ENCODE assay signal across 14 mouse cellular contexts in the genomic region with DNA sequence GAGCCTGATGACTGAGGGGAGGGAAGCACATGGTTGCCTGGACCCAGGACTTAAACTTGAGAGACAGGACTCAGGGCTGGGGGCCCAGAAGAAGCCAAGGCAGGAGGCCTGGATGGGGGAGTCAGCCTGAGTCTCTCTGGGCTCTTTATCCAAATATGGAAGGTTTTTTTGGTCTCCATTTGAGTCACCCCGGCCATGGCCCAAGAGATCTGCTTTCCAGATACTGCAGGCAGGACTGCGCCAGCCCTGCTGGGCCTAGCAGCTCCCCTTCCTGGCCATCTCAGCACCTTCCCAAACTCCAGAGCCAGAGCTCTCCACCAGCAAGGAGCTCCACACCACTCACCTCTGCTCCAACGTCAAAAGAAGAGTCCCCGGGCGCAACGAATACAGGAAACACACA. TPM values are rescaled to one million over a fixed set of nuclear protein-coding genes. Genes with fewer than 3 reads are reported as not detected.
DNase-seq lines count a peak whose midpoint lies in the region; ATAC-seq and TF ChIP-seq lines count a peak whose summit lies in the region.
"Had no signal": no experiment of that assay in that cellular context is flagged by ENCODE, and none has a peak within 500 bp of the region (broad histone marks: within the 10 kb centered on the region; RNA-seq: fewer than 3 reads in every experiment).

No protein-coding gene starts in this region.

- H3K9me3 ChIP-seq in heart, embryonic 12.5 days (replicated peaks): no peaks in the 10 kb centered on the region
- no peaks in the 10 kb centered on the region for H3K9me3 ChIP-seq in kidney, embryonic 16.5 days (ENCODE audit: low read length)

- ATAC-seq in heart, embryonic 12.5 days (ENCODE audit: insufficient number of reproducible peaks, low FRiP score): no peak
- ATAC-seq in kidney, embryonic 16.5 days (ENCODE audit: low FRiP score, low TSS enrichment): no peak
- ATAC-seq: hindbrain, postnatal 0 days; Patski had no signal

- no peak overlapping the region for H3K4me3 ChIP-seq in heart, embryonic 12.5 days
- no peak overlapping the region for H3K4me3 ChIP-seq in kidney, embryonic 16.5 days (ENCODE audit: low read length)
- no peak overlapping the region for H3K4me3 ChIP-seq in myocyte

- H3ac ChIP-seq in myocyte (ENCODE audit: control insufficient read depth, insufficient read length): no peak overlapping the region

- peak overlapping the region; percentile 31 for H3K27ac ChIP-seq in heart, embryonic 12.5 days (ENCODE audit: poor library complexity, severe bottlenecking)
- H3K27ac ChIP-seq in kidney, embryonic 16.5 days (ENCODE audit: low read length): peak overlapping the region; percentile 5; the same call in 1 of the 2 replicates
- H3K27ac ChIP-seq: hindbrain, postnatal 0 days had no signal

- H3K79me2 ChIP-seq in myocyte (ENCODE audit: control insufficient read depth, insufficient read depth): peaks cover 84% of the 10 kb centered on the region

- no peak for TF ChIP-seq POLR2A in myocyte (IDR thresholded peaks at IDR 0.05; ENCODE audit: insufficient read length, low read depth)

- H3K36me3 ChIP-seq in heart, embryonic 12.5 days: peaks cover 16% of the 10 kb centered on the region
- peaks cover 17% of the 10 kb centered on the region for H3K36me3 ChIP-seq in kidney, embryonic 16.5 days (ENCODE audit: insufficient read depth, low read length)
- no peaks in the 10 kb centered on the region for H3K36me3 ChIP-seq in myocyte (ENCODE audit: control insufficient read depth, insufficient read depth)

- H3K27me3 ChIP-seq in heart, embryonic 12.5 days (replicated peaks): no peaks in the 10 kb centered on the region
- no peaks in the 10 kb centered on the region for H3K27me3 ChIP-seq in kidney, embryonic 16.5 days (ENCODE audit: insufficient read depth, low read length)
- H3K27me3 ChIP-seq in myocyte (ENCODE audit: control insufficient read depth, insufficient read depth, insufficient read length): no peaks in the 10 kb centered on the region
- H3K27me3 ChIP-seq: Patski had no signal

- DNase-seq in heart, adult 8-10 months (ENCODE audit: low spot score): no peak
- no peak for DNase-seq in kidney, postnatal 36 days
- DNase-seq in NIH3T3 (ENCODE audit: low read depth): peak; percentile 87
- DNase-seq in layer of hippocampus, postnatal 14 days (ENCODE audit: low spot score in 2 of 2): no peak
- DNase-seq: cerebellum, adult 9-10 months; embryo, embryonic 11 days; lung, adult 18-20 months; right cerebral cortex, postnatal 14 days; thymus, postnatal 25 days had no signal

- H3K4me2 ChIP-seq in heart, embryonic 12.5 days: no peak overlapping the region
- no peak overlapping the region for H3K4me2 ChIP-seq in kidney, embryonic 16.5 days (replicated peaks; ENCODE audit: low read depth, low read length)
- H3K4me2 ChIP-seq in myocyte (ENCODE audit: low read depth): peak overlapping the region; percentile 34

- WGBS in heart, embryonic 12.5 days: 45% methylated on average over 6 of the region's 6 CpGs
- 69% methylated on average over 6 of the region's 6 CpGs for WGBS in kidney, embryonic 16.5 days

- peak overlapping the region; percentile 41; the same call in 1 of the 2 replicates for H3K9ac ChIP-seq in heart, embryonic 12.5 days
- H3K9ac ChIP-seq in kidney, embryonic 16.5 days (replicated peaks; ENCODE audit: low read length): no peak overlapping the region

- peaks cover 95% of the 10 kb centered on the region for H3K4me1 ChIP-seq in heart, embryonic 12.5 days (replicated peaks)
- peaks cover 91% of the 10 kb centered on the region for H3K4me1 ChIP-seq in kidney, embryonic 16.5 days (ENCODE audit: insufficient read depth, low read length)

TF ChIP-seq in myocyte, 11 proteins besides CTCF, POLR2A, EP300 and RAD21:
- TF ChIP-seq POLR2AphosphoS2 (IDR thresholded peaks at IDR 0.05; ENCODE audit: insufficient read length, low read depth) (no peak), MYOG (IDR thresholded peaks at IDR 0.05; ENCODE audit: control insufficient read depth in 1 of 3, insufficient read depth in 1 of 3, insufficient read length in 2 of 3, low read depth in 2 of 3) (no peak), MAX (IDR thresholded peaks at IDR 0.05; ENCODE audit: low read depth) (no peak), CEBPB (IDR thresholded peaks at IDR 0.05; ENCODE audit: insufficient read depth, poor library complexity, severe bottlenecking) (no peak), USF1 (IDR thresholded peaks at IDR 0.05; ENCODE audit: low read depth) (no peak), SRF (IDR thresholded peaks at IDR 0.05; ENCODE audit: control insufficient read depth, insufficient read length, low read depth) (no peak), TCF12 (IDR thresholded peaks at IDR 0.05; ENCODE audit: insufficient read depth, poor library complexity, severe bottlenecking) (no peak), REST (IDR thresholded peaks at IDR 0.05; ENCODE audit: insufficient read depth, insufficient read length) (no peak), E2F4 (IDR thresholded peaks at IDR 0.05; ENCODE audit: insufficient read depth) (no peak), MYOD1 (IDR thresholded peaks at IDR 0.05; ENCODE audit: control insufficient read depth in 1 of 3, insufficient read length in 2 of 3, low read depth in 2 of 3) (no peak), TCF3 (IDR thresholded peaks at IDR 0.05; ENCODE audit: insufficient read length, low read depth) (no peak)

RNA-seq across cellular contexts. Expression of a gene that starts 15.4 kb away (rescaled TPM):
- 8.7 and 10.6 TPM in 2 replicates for polyA plus RNA-seq in heart, embryonic 12.5 days (2016; fragmentation: Nextera tagmentation; extraction: Ambion mirVana)
- total RNA-seq in heart, adult 8-10 months (2022): 10 to 100 TPM; 25.0 to 36.6 (median 28.1) TPM
- polyA plus RNA-seq in kidney, embryonic 16.5 days (2015; fragmentation: Nextera tagmentation; extraction: Ambion mirVana): 10.7 and 10.8 TPM in 2 replicates
- polyA plus RNA-seq in myocyte (2012; fragmentation: generic; extraction: Trizol): 24.7 TPM
- 100 to 1,000 TPM; 113 to 117 TPM for total RNA-seq in layer of hippocampus, postnatal 14 days (2021)

RNA-seq across cellular contexts. Expression of a gene that starts 53.3 kb away (rescaled TPM):
- polyA plus RNA-seq in heart, embryonic 12.5 days (2016; fragmentation: Nextera tagmentation; extraction: Ambion mirVana): 4.1 TPM in 2 replicates
- total RNA-seq in heart, adult 8-10 months (2022): 1 to 10 TPM; 3.8 to 4.1 (median 3.9) TPM
- 3.8 and 4.8 TPM in 2 replicates for polyA plus RNA-seq in kidney, embryonic 16.5 days (2015; fragmentation: Nextera tagmentation; extraction: Ambion mirVana)
- 6.5 TPM for polyA plus RNA-seq in myocyte (2012; fragmentation: generic; extraction: Trizol)
- total RNA-seq in layer of hippocampus, postnatal 14 days (2021): 10 to 100 TPM; 10.5 to 14.3 TPM

RNA-seq across cellular contexts. Expression of a gene that starts 57.9 kb away (rescaled TPM):
- polyA plus RNA-seq in heart, embryonic 12.5 days (2016; fragmentation: Nextera tagmentation; extraction: Ambion mirVana): 2.3 and 2.6 TPM in 2 replicates
- total RNA-seq in heart, adult 8-10 months (2022): 1 to 10 TPM; 2.7 to 4.0 (median 3.3) TPM
- polyA plus RNA-seq in kidney, embryonic 16.5 days (2015; fragmentation: Nextera tagmentation; extraction: Ambion mirVana): 4.8 and 5.2 TPM in 2 replicates
- polyA plus RNA-seq in myocyte (2012; fragmentation: generic; extraction: Trizol): 0.13 TPM
- 1 to 10 TPM; 3.0 to 6.0 TPM for total RNA-seq in layer of hippocampus, postnatal 14 days (2021)
